Mouse (Mus musculus) regulatory T cell (primary cell): ENCODE data around the gene Mrps9.

Source experiments
- in situ Hi-C: fragments of 300-600 bp; cut with MboI, MseI; formaldehyde crosslinking; loops from one replicate; pipeline ENCODE4 v1.15.1; 2025; ENCODE audit warnings: high pct_unique_total_duplicates

Gene Mrps9

DNA sequence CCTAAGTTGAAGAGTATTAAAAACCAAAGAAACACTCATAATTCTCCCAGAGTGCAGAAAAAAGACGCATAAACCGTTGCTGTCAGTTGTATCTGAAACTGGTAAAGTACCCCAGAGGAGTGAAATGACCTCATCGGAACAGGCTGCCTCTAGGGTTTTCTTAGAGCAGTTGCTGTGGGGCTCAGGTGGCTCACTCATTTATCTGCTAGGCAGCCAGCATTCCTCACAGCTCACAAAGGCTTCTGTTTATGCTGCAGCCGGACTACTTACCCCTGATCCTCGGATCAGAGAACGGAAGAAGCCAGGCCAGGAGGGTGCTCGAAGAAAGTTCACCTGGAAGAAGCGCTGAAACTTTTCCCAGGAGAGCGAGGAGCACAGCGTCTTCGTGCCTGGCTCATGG lies 54.1 kb downstream of the Mrps9 start:
- in situ Hi-C loops, result no loop called here

DNA sequence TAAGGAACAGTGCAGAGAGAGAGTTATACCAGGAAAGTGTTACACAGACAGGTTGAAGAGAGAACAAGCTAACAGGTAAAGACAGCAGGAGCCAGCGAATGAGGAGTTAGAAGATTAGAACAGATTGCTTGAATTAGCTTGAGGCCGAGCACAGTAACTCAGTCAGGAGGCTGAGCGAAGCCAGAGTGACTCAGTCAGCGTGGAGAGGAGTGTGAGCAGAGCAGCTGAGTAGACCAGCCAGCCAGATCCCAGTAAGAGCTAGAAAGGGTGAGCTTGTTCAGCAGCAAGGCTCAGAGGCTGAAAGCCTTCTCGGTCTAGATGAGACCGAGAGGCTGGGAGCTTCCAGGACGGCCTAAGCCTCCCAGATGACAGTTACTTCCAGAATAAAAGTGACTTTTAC lies 55.7 kb downstream of the Mrps9 start:
- in situ Hi-C loops, result no loop called here

DNA sequence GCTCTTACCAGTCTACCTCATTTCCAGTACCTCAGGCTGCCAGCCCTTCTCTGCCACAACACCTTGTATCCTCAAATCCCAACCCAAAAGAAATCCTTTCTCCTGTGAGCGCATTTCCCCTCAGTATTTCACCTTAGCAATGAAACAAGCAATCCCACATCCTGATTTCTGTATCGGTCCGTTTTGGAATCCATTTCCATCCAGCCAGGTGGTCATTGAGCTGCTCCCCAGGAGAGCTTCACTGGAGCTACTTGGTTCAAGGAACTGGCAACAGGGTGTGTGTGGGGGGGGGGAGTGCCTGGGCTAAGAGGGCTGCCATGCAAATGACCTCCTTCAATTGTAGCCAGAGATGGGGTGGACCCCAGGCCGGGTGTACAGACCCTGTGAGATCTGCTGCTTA lies 56.1 kb downstream of the Mrps9 start:
- in situ Hi-C loops, result no loop called here

DNA sequence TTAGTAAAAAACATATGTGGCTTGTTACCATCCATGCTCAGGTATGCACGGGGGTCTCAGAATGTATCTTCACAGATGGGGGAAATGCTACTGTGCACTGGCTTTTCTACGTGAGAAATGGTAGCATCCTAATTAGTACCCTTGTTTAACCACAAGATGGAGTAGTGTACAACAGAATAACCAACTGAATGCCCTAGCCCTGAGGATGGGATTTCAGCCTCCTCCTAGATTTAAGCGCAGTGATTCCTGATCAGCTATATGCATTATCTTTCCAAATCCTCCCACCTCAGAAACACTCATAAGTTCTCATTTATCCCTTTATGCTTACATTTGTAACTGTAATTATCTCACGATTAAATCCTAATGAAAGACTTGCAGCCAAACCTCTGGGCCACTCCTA lies 64.0 kb downstream of the Mrps9 start:
- in situ Hi-C loops, result loop anchor here (10.0 kb wide), 1 partner anchor 130 kb away; no protein-coding TSS in a partner anchor

DNA sequence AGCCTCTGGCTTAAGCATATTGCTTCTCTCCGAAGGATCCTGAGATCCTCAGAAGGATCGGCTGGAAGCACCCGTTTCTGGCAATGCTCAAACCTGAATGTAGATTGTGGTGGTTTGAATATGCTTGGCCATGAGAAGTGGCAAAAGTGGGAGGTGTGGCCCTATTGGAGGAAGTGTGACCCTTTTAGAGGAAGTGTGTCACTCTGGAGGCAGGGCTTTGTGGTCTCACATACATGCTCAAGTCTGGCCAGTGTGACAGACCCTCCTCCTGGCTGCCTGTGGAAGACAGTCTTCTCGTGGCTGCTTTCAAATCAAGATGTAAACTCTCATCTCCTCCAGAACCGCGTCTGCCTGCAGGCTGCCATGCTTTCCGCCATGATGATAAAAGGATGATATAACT lies 65.7 kb downstream of the Mrps9 start:
- in situ Hi-C loops, result loop anchor here (10.0 kb wide), 1 partner anchor 128 kb away; no protein-coding TSS in a partner anchor

DNA sequence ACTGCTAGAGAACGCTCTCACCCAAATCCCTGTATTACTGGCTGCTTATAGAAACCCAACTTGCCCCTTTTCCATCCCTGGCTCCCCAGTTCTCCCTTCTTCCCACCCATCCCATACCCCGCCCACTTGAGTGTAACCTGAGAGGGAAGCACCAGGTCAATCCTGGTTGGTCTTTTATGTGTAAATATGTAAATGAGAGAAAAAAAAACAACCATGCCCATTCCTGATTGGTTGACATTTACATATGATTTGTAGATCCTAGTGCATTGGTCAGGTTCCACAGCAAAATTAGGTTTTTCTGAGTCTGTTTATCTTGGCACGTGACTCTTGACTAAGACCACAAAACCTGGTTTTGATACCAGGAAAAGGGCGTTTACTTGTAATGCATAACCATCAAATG lies 66.9 kb downstream of the Mrps9 start:
- in situ Hi-C loops, result loop anchor here (10.0 kb wide), 1 partner anchor 127 kb away; no protein-coding TSS in a partner anchor

DNA sequence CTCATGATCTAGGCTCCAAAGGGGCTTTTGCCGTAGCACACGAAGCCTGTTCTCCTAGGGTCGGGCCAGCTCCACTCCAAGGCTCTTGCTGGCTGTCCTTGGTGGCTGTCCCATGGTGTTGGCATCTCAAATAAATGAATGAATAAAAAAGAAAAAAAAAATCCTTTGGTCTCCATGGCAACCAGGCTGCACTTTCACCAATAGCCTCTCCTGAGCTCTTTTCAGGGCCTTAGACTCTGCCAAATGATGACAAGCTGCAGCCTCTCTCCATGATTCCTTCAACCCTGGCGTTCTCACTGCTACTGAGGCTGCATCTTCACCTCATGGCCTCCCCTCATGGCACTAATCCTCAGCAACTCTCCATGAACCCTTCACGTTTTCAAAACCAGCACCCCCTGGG lies 72.9 kb downstream of the Mrps9 start:
- in situ Hi-C loops, result no loop called here

DNA sequence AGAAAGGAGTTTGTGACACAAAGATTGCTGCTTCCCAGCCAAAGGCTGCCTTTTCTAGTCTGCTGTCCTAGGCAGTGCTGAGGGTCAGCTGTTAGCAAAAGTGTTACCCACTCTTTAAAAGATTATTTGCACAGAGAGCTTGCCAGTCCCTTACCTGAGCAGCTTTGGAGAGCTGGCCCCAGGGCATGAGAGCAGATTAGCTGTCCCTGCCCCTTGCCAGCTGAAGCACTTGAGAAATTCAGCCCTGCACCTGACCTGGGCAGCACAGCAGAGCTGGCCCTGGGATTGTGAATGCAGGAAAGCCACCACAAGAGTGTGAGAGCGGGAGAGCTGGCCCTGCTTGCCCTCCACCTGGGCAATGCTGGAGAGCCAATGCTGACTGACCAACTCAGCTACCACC lies 82.6 kb downstream of the Mrps9 start:
- in situ Hi-C loops, result no loop called here

DNA sequence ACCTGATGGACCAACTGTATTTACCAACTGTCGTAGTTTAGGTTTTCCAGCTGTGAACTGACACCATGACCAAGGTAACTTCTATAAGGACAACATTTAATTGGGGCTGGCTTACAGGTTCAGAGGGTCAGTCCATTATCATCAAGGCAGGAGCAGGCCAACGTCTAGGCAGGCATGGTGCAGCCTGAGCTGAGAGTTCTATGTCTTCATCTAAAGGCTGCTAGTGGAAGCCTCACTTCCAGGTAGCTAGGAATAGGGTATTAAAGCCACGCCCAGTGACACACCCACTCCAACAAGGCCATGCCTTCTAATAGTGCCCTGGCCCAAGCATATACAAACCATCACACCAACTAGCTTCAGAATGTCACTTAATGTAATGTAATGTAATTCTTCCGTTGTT lies 97.5 kb downstream of the Mrps9 start:
- in situ Hi-C loops, result no loop called here

DNA sequence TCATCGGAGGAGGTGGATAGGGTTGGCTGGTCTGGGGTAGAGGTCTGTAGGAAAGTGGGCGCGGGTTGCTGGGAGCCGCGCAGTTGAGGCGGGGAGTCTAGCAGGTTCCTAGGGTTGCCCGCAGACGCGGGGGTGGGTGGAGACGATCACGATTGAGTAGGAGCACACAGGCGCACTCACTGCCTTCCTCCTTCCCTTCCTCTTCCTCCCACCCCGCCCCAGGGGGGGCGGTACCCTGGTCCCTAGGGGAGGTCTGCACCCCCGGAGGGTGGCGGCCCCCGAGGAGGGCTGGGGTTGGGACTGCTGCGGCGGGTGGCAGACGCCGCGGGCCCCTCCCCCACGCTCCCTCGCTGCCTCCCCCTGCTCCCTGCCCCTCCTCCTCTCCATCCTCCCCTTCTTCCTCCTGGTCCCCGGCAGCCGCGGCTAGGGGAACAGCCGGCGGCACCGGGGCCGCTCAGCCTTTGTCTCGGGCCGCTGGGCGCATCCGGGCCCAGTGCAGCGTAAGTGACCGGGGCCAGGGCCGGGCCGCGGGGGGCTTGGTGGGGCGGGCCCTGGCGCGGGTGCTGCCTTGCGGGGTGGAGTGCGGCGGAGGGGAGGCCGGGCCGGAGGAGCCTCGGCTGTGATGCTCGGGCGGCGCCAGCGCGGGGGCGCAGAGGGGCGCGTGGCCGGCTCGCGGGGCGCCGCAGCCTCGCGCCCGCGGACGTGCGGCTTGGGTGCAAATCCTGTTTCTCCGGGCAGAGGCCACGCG lies 101.9 kb downstream of the Mrps9 start, which contains the start of gene Gpr45:
Gpr45 (plus strand) TSS at position 139 of the 748 bp plus-strand sequence.
- in situ Hi-C loops, result no loop called here

DNA sequence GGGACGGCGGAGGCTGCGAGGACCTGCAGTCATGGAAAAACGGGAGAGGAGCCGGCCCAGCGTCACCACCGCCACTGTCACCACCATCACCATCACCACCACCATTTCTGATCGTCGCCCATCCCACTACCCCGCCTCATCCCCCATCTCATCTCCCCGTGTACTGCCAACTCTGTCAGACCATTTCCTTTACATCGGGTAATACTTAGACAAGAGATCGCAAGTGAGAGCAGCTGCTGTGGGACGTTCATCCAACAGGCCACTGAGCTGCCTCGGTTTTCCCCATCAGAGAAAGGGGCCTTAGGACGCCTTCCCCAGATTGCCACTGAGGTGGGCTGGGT lies 102.4 kb downstream of the Mrps9 start:
- in situ Hi-C loops, result no loop called here
